Mouse (Mus musculus) lung, postnatal 25 days (tissue): ENCODE results near the gene Prss29.

Source experiments
- DNase-seq: peaks from one replicate; pipeline ENCODE4 v3.0.0; 2022; ENCODE audit warnings: low spot score

The Prss29 gene

DNA sequence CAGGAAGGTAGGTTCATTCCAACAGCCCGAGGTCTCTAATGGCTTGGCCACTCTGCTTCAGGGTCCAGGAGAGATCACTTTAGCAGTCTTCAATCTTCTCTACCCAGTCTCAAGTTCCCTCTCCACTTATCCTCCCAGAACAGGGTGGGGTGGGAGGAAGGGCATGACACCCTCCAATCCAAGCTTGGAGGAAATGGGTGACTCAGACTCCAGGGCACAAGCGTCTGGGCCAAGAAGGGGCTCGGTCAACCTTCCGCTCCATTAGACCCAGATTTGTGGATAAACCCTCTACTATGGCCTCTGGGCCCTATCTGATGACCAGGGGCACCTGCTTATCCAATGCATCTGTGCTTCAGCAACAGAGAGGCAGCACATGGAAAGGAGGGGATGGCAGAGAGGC is 27.0 kb downstream of the Prss29 start, which contains the start of gene Tpsab1:
Gene Tpsab1, minus strand, starts transcription at position 101 of the 400 bp plus-strand sequence.
- no peak for DNase-seq

DNA sequence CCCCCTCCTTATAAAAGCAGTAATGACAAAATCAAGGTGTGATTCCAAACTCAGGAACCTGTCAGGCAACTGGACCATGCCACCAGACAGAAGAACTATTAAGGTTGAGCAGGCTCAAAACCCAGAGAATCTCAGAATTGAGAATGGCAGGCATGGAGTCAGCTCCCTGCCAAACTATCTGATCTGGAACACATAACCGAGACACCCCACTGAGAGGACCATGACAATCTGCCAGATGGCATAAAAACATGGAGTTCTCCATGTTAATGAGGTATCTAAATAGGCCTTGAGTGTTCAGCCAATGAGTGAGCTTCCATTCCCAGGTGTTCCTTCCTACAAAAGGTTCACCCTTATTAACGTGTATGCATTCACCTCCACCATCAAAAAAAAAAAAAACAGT is 42.8 kb downstream of the Prss29 start:
- no peak for DNase-seq

DNA sequence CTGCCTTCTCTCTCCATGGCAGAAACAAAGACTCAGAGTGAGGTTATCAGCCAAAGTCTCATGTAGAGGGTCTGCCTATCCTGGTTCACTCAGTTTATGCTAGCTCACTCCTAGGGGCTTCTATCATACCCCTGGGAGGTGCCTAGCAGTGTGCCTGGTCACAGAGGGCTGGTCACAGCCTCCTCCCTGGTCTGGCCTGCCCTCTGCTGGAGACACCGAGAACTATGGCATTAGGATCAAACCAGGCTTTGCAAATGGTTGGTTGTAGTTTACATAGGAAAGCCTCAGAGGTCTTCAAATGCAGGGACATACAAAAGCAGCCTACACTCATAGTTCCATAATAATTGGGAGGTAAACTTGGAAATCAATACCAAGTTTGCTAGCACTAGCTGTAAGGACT is 45.3 kb downstream of the Prss29 start:
- DNase-seq: peak; percentile 2

DNA sequence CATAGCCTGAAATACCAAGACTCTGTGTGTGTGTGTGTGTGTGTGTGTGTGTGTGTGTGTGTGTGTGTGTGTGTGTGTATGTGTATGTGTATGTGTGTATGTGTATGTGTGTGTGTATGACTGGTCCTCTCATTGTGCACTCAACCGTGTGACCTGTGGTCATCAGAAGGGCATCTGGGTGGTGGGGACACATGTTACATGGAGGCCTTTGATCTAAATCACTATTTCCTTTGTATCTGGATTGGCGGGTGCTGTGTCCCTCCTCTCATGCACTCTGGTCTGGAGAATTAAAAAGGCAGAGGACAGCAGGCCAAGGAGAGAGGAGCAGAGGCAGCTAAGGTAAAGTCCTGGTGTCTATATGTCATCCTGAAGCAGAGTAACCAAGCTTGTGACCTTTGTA is 47.6 kb downstream of the Prss29 start, which contains the start of gene Tpsb2:
Gene Tpsb2, plus strand, starts transcription at position 301 of the 400 bp plus-strand sequence.
- no peak for DNase-seq

DNA sequence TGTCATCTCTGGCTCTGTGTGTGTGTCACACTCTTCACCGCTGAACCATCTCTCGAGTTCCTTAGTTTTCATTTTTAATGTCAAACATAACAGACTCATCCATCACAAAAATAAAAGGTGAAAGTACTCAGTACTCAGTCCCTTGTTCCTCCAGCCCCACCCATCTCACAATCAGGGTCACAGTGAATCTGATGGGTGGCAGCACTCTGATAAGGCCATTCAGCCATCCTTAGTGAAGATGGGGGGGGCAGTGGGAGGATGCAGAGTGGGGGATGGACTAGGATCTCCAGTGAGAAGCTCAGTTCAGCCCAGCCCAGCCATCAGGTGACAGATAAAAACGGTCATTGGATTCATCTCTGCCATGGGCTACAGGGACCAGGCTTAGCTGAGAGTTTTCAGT is 50.5 kb downstream of the Prss29 start, which contains the start of gene Tpsg1:
Gene Tpsg1, plus strand, starts transcription at position 301 of the 400 bp plus-strand sequence.
- DNase-seq: no peak
